Mouse (Mus musculus) megakaryocyte, embryonic 14.5 days (primary cell): ENCODE results near the gene Kctd4.

Experiments used
- FLI1 ChIP-seq: IDR thresholded peaks from 2 replicates; pipeline ENCODE4 v1.6.1; 2012; ENCODE audit warnings: low read length, inconsistent platforms, mixed read lengths
- GATA1 ChIP-seq: IDR thresholded peaks from 3 replicates; pipeline ENCODE4 v1.6.1; 2012; ENCODE audit warnings: mixed read lengths, low read length, inconsistent platforms, borderline replicate concordance

- TF ChIP-seq FLI1 (no peak), GATA1 (no peak)
These were observed 8.4 kb downstream of the Kctd4 start for GRCm38 (mm10) chr14:75963215-75963614.
